9 mouse cellular contexts compared by ENCODE assay signal in the genomic region with DNA sequence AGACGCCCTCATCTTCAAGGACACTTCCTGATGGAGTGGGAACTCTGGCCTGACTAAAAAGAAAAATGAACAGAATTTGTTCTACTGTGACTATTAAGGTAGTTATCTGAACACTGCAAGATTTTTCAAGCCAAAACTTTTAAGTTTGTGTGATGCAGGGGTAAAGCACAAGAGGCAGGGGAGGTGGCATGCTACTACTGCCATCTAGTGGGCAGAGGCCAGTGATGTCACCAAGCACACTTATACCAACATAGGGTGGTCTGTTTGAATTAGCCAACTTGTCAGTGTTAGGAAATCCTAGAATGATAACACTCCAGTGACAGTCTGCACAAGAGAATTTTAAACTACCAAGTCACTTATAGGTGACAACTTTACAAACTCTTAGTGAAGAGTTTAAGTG. TPM values are rescaled to one million over a fixed set of nuclear protein-coding genes. Genes with fewer than 3 reads are reported as not detected.
DNase-seq lines count a peak whose midpoint lies in the region; ATAC-seq and TF ChIP-seq lines count a peak whose summit lies in the region.
"Had no signal": no experiment of that assay in that cellular context is flagged by ENCODE, and none has a peak within 500 bp of the region (broad histone marks: within the 10 kb centered on the region; RNA-seq: fewer than 3 reads in every experiment).

No protein-coding gene starts in this region.

- H3K27me3 ChIP-seq in forebrain, embryonic 11.5 days (ENCODE audit: control insufficient read depth, insufficient read depth, low read length): no peaks in the 10 kb centered on the region
- H3K27me3 ChIP-seq in forebrain, embryonic 13.5 days: no peaks in the 10 kb centered on the region
- no peaks in the 10 kb centered on the region for H3K27me3 ChIP-seq in hindbrain, postnatal 0 days (ENCODE audit: insufficient read depth, low read length)
- H3K27me3 ChIP-seq in lung, embryonic 14.5 days (ENCODE audit: insufficient read depth, low read length): no peaks in the 10 kb centered on the region

- H3K36me3 ChIP-seq in forebrain, embryonic 11.5 days (ENCODE audit: control insufficient read depth, insufficient read depth, low read length): peaks cover 2% of the 10 kb centered on the region; the same call in 1 of the 2 replicates
- peaks cover 70% of the 10 kb centered on the region for H3K36me3 ChIP-seq in forebrain, embryonic 13.5 days (ENCODE audit: poor library complexity, severe bottlenecking)
- peaks cover 45% of the 10 kb centered on the region for H3K36me3 ChIP-seq in hindbrain, postnatal 0 days (ENCODE audit: insufficient read depth, low read length)
- H3K36me3 ChIP-seq in lung, embryonic 14.5 days (ENCODE audit: insufficient read depth): peaks cover 68% of the 10 kb centered on the region

- H3K9me3 ChIP-seq in forebrain, embryonic 11.5 days (ENCODE audit: control insufficient read depth, low read length): no peaks in the 10 kb centered on the region
- H3K9me3 ChIP-seq in forebrain, embryonic 13.5 days (replicated peaks): no peaks in the 10 kb centered on the region
- H3K9me3 ChIP-seq in hindbrain, postnatal 0 days (ENCODE audit: low read length): no peaks in the 10 kb centered on the region
- no peaks in the 10 kb centered on the region for H3K9me3 ChIP-seq in lung, embryonic 14.5 days (ENCODE audit: low read depth, low read length)

- H3K27ac ChIP-seq in forebrain, embryonic 11.5 days (ENCODE audit: low read depth, low read length): no peak overlapping the region
- no peak overlapping the region for H3K27ac ChIP-seq in forebrain, embryonic 13.5 days
- no peak overlapping the region for H3K27ac ChIP-seq in hindbrain, postnatal 0 days
- no peak overlapping the region for H3K27ac ChIP-seq in lung, embryonic 14.5 days (ENCODE audit: low read depth)

- H3K4me3 ChIP-seq in forebrain, embryonic 11.5 days (ENCODE audit: low read depth, low read length): no peak overlapping the region
- no peak overlapping the region for H3K4me3 ChIP-seq in forebrain, embryonic 13.5 days
- H3K4me3 ChIP-seq in hindbrain, postnatal 0 days (ENCODE audit: low read length): no peak overlapping the region
- no peak overlapping the region for H3K4me3 ChIP-seq in lung, embryonic 14.5 days (ENCODE audit: low read depth, low read length)

- TF ChIP-seq CTCF in hindbrain, postnatal 0 days (IDR thresholded peaks at IDR 0.05; ENCODE audit: low read depth): peak; percentile 88
- TF ChIP-seq CTCF in lung, embryonic 14.5 days (IDR thresholded peaks at IDR 0.05; ENCODE audit: low read depth): peak; percentile 81

- no peak overlapping the region for H3K4me2 ChIP-seq in forebrain, embryonic 11.5 days (ENCODE audit: low read depth, low read length, severe bottlenecking)
- H3K4me2 ChIP-seq in forebrain, embryonic 13.5 days: no peak overlapping the region
- H3K4me2 ChIP-seq in hindbrain, postnatal 0 days (ENCODE audit: low read depth, low read length): no peak overlapping the region
- H3K4me2 ChIP-seq in lung, embryonic 14.5 days: no peak overlapping the region

- WGBS in forebrain, embryonic 11.5 days: 92% methylated on average over 1 of the region's 1 CpGs
- WGBS in forebrain, embryonic 13.5 days: 100% methylated on average over 1 of the region's 1 CpGs
- 93% methylated on average over 1 of the region's 1 CpGs for WGBS in hindbrain, postnatal 0 days
- WGBS in lung, embryonic 14.5 days: 93% methylated on average over 1 of the region's 1 CpGs

- no peak overlapping the region for H3K9ac ChIP-seq in forebrain, embryonic 11.5 days (ENCODE audit: low read length)
- no peak overlapping the region for H3K9ac ChIP-seq in forebrain, embryonic 13.5 days
- H3K9ac ChIP-seq in hindbrain, postnatal 0 days (replicated peaks; ENCODE audit: low read length): no peak overlapping the region
- no peak overlapping the region for H3K9ac ChIP-seq in lung, embryonic 14.5 days

- DNase-seq in forebrain, embryonic 11.5 days (ENCODE audit: low spot score): peak; percentile 75
- peak; percentile 23 for DNase-seq in ovary, postnatal 14 days (ENCODE audit: low spot score)
- no peak for DNase-seq in ovary, adult 18-20 months (ENCODE audit: low spot score)
- DNase-seq in cerebellum, postnatal 10 days: peak; percentile 67 to 73
- peak; percentile 71 for DNase-seq in hindbrain, postnatal 0 days (ENCODE audit: low spot score)
- DNase-seq in lung, embryonic 14.5 days: peak; percentile 79
- DNase-seq in right cerebral cortex, postnatal 4 days: peak; percentile 42

- H3K4me1 ChIP-seq in forebrain, embryonic 11.5 days (replicated peaks; ENCODE audit: control insufficient read depth, insufficient read depth, low read length): no peaks in the 10 kb centered on the region
- peaks cover 16% of the 10 kb centered on the region; the same call in 1 of the 2 replicates for H3K4me1 ChIP-seq in forebrain, embryonic 13.5 days
- no peaks in the 10 kb centered on the region for H3K4me1 ChIP-seq in hindbrain, postnatal 0 days (ENCODE audit: insufficient read depth, low read length)
- no peaks in the 10 kb centered on the region for H3K4me1 ChIP-seq in lung, embryonic 14.5 days (ENCODE audit: insufficient read depth)

- ATAC-seq in forebrain, embryonic 11.5 days (replicated peaks; ENCODE audit: low FRiP score): no peak
- ATAC-seq in forebrain, embryonic 13.5 days: no peak
- peak; percentile 77 for ATAC-seq in hindbrain, postnatal 0 days
- ATAC-seq in lung, embryonic 14.5 days (ENCODE audit: insufficient read depth): peak; percentile 79

RNA-seq across cellular contexts. Expression of a gene that starts 6.7 kb away (rescaled TPM):
- polyA plus RNA-seq in forebrain, embryonic 11.5 days (2014; fragmentation: Nextera tagmentation; extraction: Ambion mirVana): 289 and 308 TPM in 2 replicates
- polyA plus RNA-seq in forebrain, embryonic 13.5 days (2015; fragmentation: Nextera tagmentation; extraction: Ambion mirVana): 270 and 290 TPM in 2 replicates
- 222 and 236 TPM in 2 replicates for total RNA-seq in hindbrain, postnatal 0 days (2014; rRNA removed)
- polyA plus RNA-seq in hindbrain, postnatal 0 days (2015; fragmentation: Nextera tagmentation; extraction: Ambion mirVana): 249 and 255 TPM in 2 replicates
- 334 and 340 TPM in 2 replicates for polyA plus RNA-seq in lung, embryonic 14.5 days (2014; fragmentation: Nextera tagmentation; extraction: Ambion mirVana)

RNA-seq across cellular contexts. Expression of a gene that starts 7.0 kb away (rescaled TPM):
- polyA plus RNA-seq in forebrain, embryonic 11.5 days (2014; fragmentation: Nextera tagmentation; extraction: Ambion mirVana): 40.3 and 45.1 TPM in 2 replicates
- polyA plus RNA-seq in forebrain, embryonic 13.5 days (2015; fragmentation: Nextera tagmentation; extraction: Ambion mirVana): 36.7 and 38.4 TPM in 2 replicates
- 29.9 and 32.1 TPM in 2 replicates for total RNA-seq in hindbrain, postnatal 0 days (2014; rRNA removed)
- polyA plus RNA-seq in hindbrain, postnatal 0 days (2015; fragmentation: Nextera tagmentation; extraction: Ambion mirVana): 44.1 and 45.3 TPM in 2 replicates
- polyA plus RNA-seq in lung, embryonic 14.5 days (2014; fragmentation: Nextera tagmentation; extraction: Ambion mirVana): 23.0 and 26.8 TPM in 2 replicates

RNA-seq across cellular contexts. Expression of a gene that starts 18.3 kb away (rescaled TPM):
- polyA plus RNA-seq in forebrain, embryonic 11.5 days (2014; fragmentation: Nextera tagmentation; extraction: Ambion mirVana): not detected in 2 replicates
- not detected in 2 replicates for polyA plus RNA-seq in forebrain, embryonic 13.5 days (2015; fragmentation: Nextera tagmentation; extraction: Ambion mirVana)
- not detected in 2 replicates for total RNA-seq in hindbrain, postnatal 0 days (2014; rRNA removed)
- not detected in 2 replicates for polyA plus RNA-seq in hindbrain, postnatal 0 days (2015; fragmentation: Nextera tagmentation; extraction: Ambion mirVana)
- not detected in 2 replicates for polyA plus RNA-seq in lung, embryonic 14.5 days (2014; fragmentation: Nextera tagmentation; extraction: Ambion mirVana)
- total RNA-seq: layer of hippocampus, adult 18-20 months had no signal

RNA-seq across cellular contexts. Expression of a gene that starts 29.1 kb away (rescaled TPM):
- not detected in 2 replicates for polyA plus RNA-seq in forebrain, embryonic 11.5 days (2014; fragmentation: Nextera tagmentation; extraction: Ambion mirVana)
- 0.04 and 0.14 TPM in 2 replicates for polyA plus RNA-seq in forebrain, embryonic 13.5 days (2015; fragmentation: Nextera tagmentation; extraction: Ambion mirVana)
- 0.21 TPM in 1 of 2 replicates, not detected in the other for total RNA-seq in hindbrain, postnatal 0 days (2014; rRNA removed)
- polyA plus RNA-seq in hindbrain, postnatal 0 days (2015; fragmentation: Nextera tagmentation; extraction: Ambion mirVana): 0.11 and 0.24 TPM in 2 replicates
- polyA plus RNA-seq in lung, embryonic 14.5 days (2014; fragmentation: Nextera tagmentation; extraction: Ambion mirVana): not detected in 2 replicates

RNA-seq across cellular contexts. Expression of a gene that starts 53.0 kb away (rescaled TPM):
- 72.9 and 80.6 TPM in 2 replicates for polyA plus RNA-seq in forebrain, embryonic 11.5 days (2014; fragmentation: Nextera tagmentation; extraction: Ambion mirVana)
- 59.9 and 65.3 TPM in 2 replicates for polyA plus RNA-seq in forebrain, embryonic 13.5 days (2015; fragmentation: Nextera tagmentation; extraction: Ambion mirVana)
- 18.5 and 20.1 TPM in 2 replicates for total RNA-seq in hindbrain, postnatal 0 days (2014; rRNA removed)
- 30.9 and 35.3 TPM in 2 replicates for polyA plus RNA-seq in hindbrain, postnatal 0 days (2015; fragmentation: Nextera tagmentation; extraction: Ambion mirVana)
- polyA plus RNA-seq in lung, embryonic 14.5 days (2014; fragmentation: Nextera tagmentation; extraction: Ambion mirVana): 92.5 and 93.1 TPM in 2 replicates

Comparison
In these comparisons a context has a peak if more than half of its experiments do, and no peak if none do; other contexts are left out.
1. ATAC-seq: peak in hindbrain, postnatal 0 days (single experiment) and lung, embryonic 14.5 days (single experiment); none in forebrain, embryonic 11.5 days (single experiment) and forebrain, embryonic 13.5 days (single experiment).